ENCODE assay signal across 9 mouse cellular contexts in the genomic region with DNA sequence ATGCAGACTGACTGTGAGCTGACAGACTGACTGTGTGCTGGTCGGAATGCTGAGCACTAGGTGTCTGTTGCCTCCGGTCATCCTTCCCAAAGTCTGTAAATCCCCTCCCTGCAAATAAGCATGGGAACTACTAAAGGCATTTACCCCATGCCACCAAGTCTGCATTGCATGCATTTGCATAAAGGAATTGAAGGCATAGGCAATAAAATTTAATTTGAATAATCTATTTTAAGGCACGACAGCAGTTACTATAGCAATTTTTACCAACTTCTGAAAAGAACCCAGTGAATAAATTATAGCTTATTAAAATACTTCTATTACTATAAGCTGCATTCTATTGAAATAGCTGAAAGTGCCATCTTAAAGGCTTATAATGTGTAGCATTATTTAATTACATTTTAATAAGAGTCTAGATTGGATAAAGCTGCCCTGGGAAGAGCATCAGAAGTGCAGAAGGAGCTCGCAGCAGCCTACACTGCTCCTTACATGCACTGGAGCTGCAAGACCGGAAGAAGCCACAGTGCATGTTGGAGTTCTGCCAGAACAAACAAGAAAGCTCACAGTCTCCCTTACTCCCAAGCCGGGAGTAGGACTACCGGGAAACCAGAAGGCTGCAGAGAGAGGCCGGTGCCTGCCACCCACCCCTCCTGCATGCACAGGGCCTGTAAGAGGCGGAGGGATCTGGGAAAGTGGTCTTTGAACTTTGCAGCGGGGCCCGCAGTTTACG. TPM values are rescaled to one million over a fixed set of nuclear protein-coding genes. Genes with fewer than 3 reads are reported as not detected.
DNase-seq lines count a peak whose midpoint lies in the region; ATAC-seq and TF ChIP-seq lines count a peak whose summit lies in the region.
"Had no signal": no experiment of that assay in that cellular context is flagged by ENCODE, and none has a peak within 500 bp of the region (broad histone marks: within the 10 kb centered on the region; RNA-seq: fewer than 3 reads in every experiment).

No protein-coding gene starts in this region.

- no peak for TF ChIP-seq POLR2A in kidney, adult 2 months (IDR thresholded peaks at IDR 0.05; ENCODE audit: low read depth, low read length)

- peaks cover 12% of the 10 kb centered on the region; the same call in 1 of the 2 replicates for H3K4me1 ChIP-seq in kidney, adult 2 months (ENCODE audit: control insufficient read depth, insufficient read depth, low read length)

- no peaks in the 10 kb centered on the region for H3K36me3 ChIP-seq in kidney, adult 2 months (ENCODE audit: control insufficient read depth, insufficient read depth, low read length)

- peak overlapping the region; percentile 57; the same call in 1 of the 2 replicates for H3K27ac ChIP-seq in kidney, adult 2 months (ENCODE audit: insufficient read depth, low read depth, low read length)
- H3K27ac ChIP-seq in left cerebral cortex, adult 2 months = no peak overlapping the region; the same call in 1 of the 2 replicates

- DNase-seq in cerebellum, postnatal 10 days = peak; percentile 14 to 28
- no peak for DNase-seq in cerebellum, adult 9-11 months
- peak; percentile 30 for DNase-seq in brain, embryonic 18.5 days (ENCODE audit: low read depth, low spot score)
- peak; percentile 76 for DNase-seq in kidney, adult 2 months
- peak; percentile 53 for DNase-seq in lung, postnatal 10 days
- no peak for DNase-seq in B cell, adult 2 months
- no peak for DNase-seq in left cerebral cortex, adult 2 months (ENCODE audit: extremely low spot score in 1 of 2, low spot score in 2 of 2)

- ATAC-seq in megakaryocyte progenitor cell, adult 5-6 weeks (replicated peaks; ENCODE audit: poor library complexity) = no peak

- H3K27me3 ChIP-seq in kidney, adult 2 months (replicated peaks; ENCODE audit: control insufficient read depth, insufficient read depth, low read length) = no peaks in the 10 kb centered on the region

- intact Hi-C loops in left cerebral cortex, adult 2 months (cut with DNase I) = no loop called here

- TF ChIP-seq CTCF in kidney, adult 2 months (conservative IDR thresholded peaks at IDR 0.05; ENCODE audit: insufficient read depth, insufficient read length, low read depth, low read length) = no peak
- no peak for TF ChIP-seq CTCF in left cerebral cortex, adult 2 months (IDR thresholded peaks at IDR 0.05)

- 25% methylated on average over 12 of the region's 12 CpGs for WGBS in kidney, adult 2 months

- peak overlapping the region; percentile 44 for H3K4me3 ChIP-seq in kidney, adult 2 months (ENCODE audit: insufficient read depth, low read depth, low read length)
- H3K4me3 ChIP-seq in left cerebral cortex, adult 2 months = no peak overlapping the region

RNA-seq across cellular contexts. Expression of gene Myoz2, which starts 58.3 kb away (rescaled TPM):
- 3.8 TPM in 1 of 2 replicates, not detected in the other for polyA plus RNA-seq in kidney, adult 2 months (2012; rRNA removed)
- not detected in 2 replicates for total RNA-seq in megakaryocyte progenitor cell, adult 5-6 weeks (2015)
- not detected in 2 replicates for total RNA-seq in megakaryocyte progenitor cell, adult 5-6 weeks (2017)
- not detected for total RNA-seq in left cerebral cortex, adult 2 months (2021)
- total RNA-seq: common myeloid progenitor, adult 5-6 weeks had no signal

Comparison
In these comparisons a context has a peak if more than half of its experiments do, and no peak if none do; other contexts are left out.
1. DNase-seq: peak in cerebellum, postnatal 10 days (2 of 2), brain, embryonic 18.5 days (single experiment), kidney, adult 2 months (single experiment) and lung, postnatal 10 days (single experiment); none in cerebellum, adult 9-11 months (single experiment), B cell, adult 2 months (0 of 2) and left cerebral cortex, adult 2 months (0 of 2).